Mouse (Mus musculus) C2C12 (cell line): ENCODE data around the gene Sufu.

Experiments used
- CEBPB ChIP-seq: IDR thresholded peaks from one replicate; pipeline ENCODE4 v1.6.1; 2011; ENCODE audit warnings: low read depth, mild to moderate bottlenecking, control low read depth, moderate library complexity
- CTCF ChIP-seq: IDR thresholded peaks from one replicate; pipeline ENCODE4 v1.5.1; 2011; ENCODE audit not compliant: control insufficient read depth, insufficient read depth, insufficient read length
- MAX ChIP-seq: IDR thresholded peaks from one replicate; pipeline ENCODE4 v1.6.1; 2011; ENCODE audit warnings: mild to moderate bottlenecking, control low read depth

DNA sequence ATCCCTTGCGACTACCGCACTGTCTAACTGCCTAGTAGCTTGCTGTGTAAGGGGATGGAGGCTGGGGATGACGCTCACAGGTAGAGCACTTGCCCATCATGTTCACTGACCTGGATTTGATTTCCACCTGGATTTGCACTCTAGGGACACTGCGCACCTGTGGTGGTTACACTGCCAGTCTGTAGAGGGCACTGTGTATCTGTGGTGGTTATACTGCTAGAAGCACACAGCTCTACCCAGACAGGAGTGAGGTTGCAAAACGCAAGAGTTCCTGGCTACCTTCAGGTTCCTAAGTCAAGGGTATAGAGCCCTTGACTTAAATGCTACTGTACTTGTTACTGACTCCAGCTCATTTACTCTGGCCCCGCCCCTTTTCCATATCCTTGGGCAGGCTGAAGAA is 141.5 kb downstream of the Sufu start:
- TF ChIP-seq CTCF = no peak
- no peak for TF ChIP-seq MAX
- TF ChIP-seq CEBPB = no peak
